Mouse (Mus musculus) gastrocnemius, adult 18-20 months (tissue): ENCODE measurements around the gene Zbtb22. TPM values are rescaled to one million over a fixed set of nuclear protein-coding genes. Genes with fewer than 3 reads are reported as not detected.
"Not testable (repeated sequence)": the region's sequence is repeated elsewhere in the genome, so short reads cannot be mapped to it uniquely, and the experiment has no call there.

ENCODE experiments used
- DNase-seq: peaks from one replicate; pipeline ENCODE4 v3.0.0; 2021; ENCODE audit warnings: low spot score
- total RNA-seq, 2 experiments: library from RNA; stranded (reverse); gene quantifications; 2 replicates each; pipeline ENCODE4 v1.2.3; 2021

The Zbtb22 gene
- total RNA-seq, 2 experiments from 2014 or later: 14.2 to 16.4 TPM

DNA sequence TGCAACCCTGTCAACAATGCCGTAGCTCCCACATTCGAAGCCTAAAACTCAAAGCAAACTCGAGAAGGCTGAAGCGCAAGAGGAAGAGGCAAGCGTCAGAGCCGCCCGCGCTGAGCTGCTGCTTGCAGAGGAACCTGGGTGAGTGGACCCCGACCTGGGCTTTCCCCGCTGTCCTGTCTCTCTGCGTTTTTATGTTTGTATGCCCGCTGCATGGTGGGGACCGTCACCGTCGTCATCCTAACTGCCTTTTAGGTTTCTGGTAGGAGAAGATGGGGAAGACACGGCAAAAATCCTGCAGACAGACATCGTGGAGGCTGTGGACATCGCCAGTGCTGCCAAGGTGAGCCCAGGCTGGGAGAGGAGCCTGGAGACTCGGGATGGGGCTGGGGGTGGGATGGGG lies 25.7 kb downstream of the Zbtb22 start:
- no peak for DNase-seq

DNA sequence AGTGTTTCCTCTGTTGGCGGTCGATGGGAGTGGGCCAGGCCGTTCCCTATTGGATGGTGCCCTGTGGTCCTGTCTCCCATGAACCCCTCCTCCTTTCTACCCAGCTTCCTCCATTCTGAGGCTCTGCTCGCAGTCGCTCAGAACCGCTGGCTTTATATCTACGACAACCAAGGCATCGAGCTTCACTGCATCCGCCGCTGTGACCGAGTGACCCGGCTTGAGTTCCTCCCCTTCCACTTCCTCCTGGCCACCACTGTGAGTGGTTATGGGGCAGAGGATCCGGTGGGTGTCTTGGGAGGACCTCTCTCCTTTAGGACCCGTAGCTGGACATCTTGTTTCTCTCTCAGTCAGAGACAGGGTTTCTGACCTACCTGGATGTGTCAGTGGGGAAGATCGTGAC lies 27.8 kb downstream of the Zbtb22 start:
- no peak for DNase-seq

DNA sequence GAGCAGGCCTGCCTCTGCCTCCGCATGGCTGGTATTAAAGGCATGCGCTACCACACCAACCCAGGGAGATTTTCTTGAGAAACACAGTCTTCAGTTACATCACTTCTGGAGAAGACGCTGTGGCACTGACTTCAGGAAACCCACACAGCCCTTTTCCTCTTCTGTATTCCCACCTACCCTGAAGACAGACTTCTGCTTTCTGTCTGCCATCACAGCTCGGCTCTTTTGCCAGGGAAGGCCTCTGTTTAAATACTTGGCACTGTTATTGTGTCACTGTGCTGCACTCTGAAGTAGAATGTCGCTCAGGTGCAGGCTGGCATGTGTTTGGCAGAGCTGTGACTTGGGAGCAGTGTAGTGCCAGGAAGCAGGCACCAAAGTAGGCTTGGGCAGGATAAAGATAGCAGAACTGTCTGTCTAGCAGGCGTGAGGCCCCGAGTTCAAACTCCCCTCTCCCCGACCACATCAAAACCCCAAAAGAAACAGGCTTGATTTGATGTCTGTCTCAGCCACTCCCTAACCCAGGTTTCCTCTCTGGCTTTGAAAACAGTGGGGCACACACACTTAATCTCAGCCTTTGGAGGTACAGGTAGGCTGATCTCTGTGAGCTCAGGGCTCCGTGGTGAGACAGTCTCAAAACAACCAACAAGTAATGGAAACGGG lies 31.9 kb downstream of the Zbtb22 start:
- DNase-seq: no peak

DNA sequence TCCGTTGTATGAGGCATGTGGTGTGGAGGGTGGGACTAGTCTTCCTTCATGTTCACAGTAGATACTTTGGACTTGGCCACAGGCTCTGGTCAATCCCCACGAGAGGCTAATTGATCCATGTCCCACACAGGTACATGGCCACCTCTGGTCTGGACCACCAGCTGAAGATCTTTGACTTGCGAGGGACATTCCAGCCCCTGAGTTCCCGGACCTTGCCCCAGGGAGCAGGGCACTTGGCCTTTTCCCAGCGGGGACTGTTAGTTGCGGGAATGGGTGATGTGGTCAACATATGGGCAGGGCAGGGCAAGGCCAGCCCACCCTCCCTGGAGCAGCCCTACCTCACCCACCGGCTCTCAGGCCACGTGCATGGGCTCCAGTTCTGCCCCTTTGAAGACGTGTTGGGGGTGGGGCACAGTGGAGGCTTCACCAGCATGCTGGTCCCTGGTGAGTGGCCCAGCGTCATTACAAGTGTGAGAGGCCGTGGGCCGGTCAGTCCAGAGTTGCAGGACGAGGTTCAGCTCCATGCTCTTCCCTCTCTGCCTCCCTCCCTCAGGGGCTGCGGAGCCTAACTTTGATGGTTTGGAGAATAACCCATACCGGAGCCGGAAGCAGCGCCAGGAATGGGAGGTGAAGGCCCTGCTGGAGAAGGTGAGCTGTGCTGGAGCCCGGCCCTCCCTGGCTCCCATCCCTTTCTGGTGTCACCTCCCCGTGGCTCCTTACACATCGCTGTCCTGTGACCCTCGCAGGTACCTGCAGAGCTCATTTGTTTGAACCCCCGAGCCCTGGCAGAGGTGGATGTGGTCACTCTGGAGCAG lies 32.6 kb downstream of the Zbtb22 start:
- no peak for DNase-seq

DNA sequence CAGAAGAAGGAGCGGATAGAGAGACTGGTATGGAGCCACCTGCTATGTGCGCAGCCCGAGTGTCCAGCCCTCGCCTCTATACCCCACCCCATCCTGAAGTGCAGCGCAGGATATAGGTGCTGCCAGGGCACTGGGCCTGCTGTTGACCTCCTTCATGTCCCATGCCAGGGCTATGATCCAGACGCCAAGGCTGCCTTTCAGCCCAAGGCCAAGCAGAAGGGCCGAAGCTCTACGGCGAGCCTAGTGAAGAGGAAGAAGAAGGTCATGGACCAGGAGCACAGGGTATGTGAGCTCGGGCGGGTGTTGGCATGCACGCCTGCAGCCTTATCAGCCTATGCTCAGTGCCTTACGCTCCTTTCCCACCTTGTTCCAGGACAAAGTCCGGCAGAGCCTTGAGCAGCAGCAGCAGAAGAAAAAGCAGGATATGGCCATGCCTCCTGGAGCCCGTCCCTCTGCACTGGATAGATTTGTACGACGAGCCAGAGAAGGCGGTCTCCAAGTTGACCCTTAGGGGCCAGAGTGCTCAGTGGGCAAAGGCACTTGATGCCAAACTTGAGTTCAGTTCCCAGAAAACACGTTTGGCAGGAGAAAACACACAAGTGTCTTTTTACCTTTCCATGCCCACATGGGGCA lies 33.3 kb downstream of the Zbtb22 start:
- DNase-seq: no peak

DNA sequence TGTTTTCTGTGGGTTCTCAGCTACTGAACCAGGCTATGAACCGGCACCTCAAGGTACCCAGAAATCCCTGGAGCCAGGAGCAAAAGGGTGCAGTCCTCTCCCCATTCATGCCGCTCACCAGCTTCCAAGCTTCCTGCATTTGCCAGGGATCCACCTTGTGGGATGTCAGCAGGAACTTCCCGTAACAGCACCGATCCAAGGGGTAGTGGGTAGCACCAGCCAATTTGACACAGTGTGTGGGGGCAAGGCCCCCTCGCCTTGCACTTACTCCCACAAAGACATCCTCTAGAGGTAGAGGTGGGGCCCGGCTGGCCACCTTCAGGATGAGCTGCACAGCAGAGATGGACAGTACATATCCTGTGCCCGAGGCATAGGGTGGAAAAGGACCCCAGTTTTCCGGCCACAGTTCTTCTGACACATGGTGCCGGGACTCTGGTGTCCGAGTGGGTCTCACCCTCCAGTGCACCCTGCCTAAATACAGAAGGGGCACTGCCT lies 34.5 kb downstream of the Zbtb22 start:
- no peak for DNase-seq

DNA sequence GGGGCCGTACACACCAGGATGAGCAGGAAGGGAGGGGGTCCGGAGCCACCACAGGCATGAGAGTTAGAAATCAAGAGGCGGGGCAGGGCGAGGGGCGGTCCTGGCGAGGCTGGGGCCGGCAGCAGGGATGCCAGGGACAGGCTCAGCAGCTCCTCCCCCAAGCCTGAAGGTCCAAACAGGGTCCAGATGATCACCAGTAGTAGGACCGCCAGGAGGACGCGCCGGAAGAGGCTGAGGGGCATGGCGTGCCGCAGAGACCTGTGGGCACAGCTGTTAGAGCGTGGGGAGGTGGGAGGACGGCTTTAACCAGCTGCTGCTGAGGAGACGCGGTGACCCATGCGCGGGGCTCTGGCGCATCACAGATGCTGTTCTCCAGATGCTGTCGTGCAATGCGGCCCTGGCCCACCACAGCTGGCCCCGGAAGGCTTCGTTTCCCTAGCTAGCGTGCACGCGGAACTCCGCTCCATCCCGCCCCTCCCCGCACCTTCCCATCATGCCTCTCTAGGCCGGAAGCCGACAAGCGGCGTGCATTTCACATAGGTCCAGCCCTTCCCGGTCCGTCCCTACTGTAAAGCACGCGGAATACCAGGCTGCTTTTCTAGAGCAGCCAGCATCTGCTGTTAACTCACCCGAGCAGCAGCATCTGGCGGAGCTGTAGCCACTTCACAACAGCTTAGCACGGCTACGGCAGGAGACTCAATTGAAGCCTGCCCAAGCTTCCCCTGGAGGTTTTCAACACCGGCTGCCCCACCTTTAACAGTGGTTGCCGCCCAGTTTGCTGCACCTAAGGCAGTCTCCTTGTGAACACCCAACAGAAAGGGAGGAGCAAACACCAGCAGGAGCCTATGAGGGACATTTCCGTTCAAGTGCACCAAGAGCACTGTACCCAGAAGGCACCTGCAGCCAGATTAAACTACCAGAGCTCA lies 35.6 kb downstream of the Zbtb22 start, which contains the start of gene B3galt4:
TSS of gene B3galt4 (minus strand) at position 468 of the 926 bp plus-strand sequence.
- peak; percentile 56 for DNase-seq

DNA sequence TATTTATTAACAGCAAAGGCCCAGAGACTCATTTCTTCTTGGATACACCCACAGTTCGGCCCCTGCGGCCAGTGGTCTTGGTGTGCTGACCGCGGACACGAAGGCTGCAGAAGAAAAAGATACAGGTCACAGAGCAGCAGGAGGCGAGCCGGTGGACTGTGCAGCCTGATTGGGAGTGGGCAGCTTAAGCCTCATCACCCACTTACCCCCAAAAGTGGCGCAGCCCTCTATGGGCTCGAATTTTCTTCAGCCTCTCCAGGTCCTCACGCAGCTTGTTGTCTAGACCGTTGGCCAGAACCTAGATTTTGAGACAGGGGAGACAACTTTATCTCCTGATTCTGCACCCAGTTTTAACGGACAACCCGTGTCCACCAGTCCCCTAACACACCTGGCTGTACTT lies 36.3 kb downstream of the Zbtb22 start:
- DNase-seq: not testable (repeated sequence)

DNA sequence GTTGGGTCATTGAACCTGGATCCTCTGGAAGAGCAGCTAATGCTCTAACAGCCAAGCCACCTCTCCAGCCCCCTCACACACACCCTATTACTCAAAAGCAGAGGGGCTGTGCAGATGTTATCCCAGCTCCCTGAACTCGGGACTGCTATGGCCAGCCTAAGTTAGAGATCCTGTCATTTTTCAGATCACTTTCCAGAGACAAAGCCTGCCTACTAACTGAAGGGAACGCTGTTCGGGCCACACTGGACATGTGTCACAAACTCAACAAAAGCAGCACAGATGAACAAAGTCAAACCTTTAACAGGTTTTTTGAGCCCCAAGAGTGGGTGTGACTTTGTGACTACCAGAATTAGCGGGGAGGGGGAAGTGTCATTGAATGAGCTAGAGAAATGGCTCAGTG lies 37.2 kb downstream of the Zbtb22 start:
- DNase-seq: no peak

DNA sequence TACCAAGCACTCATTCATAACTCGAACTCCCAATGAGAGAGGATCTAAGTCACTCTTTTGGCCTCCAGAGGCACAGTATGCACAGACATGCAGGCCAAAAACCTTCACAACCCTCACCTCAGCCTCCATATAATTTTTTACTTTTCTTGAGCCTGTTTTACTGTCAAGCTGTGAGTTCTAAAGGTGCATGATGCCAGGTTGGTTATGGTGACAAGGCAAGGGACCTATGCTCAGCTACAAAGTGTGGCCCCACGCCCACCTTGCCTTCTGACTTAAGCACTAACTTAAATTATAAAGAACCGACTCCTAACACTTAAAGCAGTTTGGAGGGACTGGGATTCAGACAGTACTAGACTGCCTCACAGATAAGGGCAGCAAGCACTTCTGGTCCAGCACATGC lies 37.6 kb downstream of the Zbtb22 start:
- DNase-seq: no peak

DNA sequence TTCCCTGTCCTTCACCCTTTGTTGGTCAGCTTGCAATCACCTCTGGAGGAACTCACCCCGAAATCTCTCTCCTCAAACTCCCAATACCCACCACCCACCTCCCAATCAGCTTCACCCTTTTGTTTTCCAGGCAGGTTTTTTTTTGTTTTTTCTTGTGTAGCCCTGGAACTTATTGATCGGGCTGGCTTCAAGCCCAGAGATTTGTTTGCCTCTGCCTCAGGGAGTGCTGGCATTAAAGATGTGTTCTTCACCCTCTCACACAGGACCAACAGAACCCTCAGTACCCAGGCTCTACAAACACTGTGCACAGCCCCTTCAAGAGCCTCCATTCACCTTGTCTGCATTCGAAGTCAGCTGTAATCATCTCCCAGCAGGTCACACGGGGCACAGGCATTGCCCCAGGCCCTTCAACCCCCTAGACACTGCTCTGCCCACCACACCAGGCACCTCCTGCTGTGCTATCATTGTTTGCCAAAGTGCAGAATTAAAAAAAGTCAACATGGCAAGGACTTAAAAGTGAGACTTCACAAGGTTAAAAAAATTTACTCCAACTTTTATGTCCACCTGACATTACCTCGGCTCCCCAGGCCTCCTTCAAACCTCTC lies 38.4 kb downstream of the Zbtb22 start:
- no peak for DNase-seq

DNA sequence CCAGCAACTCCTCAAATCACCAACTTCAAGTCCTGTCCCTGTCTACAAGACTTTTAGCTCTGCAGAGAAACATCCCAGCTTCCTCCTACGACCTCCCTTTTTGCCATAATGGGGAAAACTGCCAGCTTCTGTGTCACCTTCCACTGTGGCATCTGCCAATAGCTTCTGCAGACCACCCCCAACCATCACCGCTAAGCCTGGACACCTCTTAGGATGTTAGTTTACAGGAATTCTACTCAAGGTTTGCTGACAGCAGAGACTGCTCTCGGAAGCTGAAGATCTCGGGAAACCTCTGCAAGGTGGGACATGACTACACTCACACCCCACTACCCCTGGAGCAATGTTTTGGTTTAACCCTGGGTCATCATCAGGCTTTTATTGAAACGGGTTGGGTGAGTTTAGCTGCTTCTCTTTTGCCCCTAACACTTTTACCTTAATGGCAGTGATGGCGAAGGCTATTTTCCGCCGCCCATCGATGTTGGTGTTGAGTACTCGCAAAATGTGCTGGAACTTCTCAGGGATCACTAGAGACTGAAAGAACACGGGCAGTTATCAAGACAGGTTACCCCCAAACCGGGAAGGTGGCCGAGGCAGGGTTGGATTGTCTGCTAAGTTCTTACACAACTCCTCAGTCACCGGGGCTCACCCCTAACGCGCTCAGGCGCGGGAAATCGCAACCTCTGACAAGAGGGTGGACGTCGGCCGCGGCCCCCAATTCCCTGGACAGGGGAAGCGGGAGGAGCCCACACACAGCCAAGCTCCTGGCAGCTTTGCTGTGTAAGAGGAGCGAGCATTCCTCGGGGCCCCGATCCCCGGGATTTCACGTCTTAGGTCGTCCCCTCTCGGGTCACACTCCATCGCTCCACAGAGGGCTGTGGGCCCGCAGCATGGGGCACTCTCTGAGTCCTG lies 39.2 kb downstream of the Zbtb22 start:
- no peak for DNase-seq

DNA sequence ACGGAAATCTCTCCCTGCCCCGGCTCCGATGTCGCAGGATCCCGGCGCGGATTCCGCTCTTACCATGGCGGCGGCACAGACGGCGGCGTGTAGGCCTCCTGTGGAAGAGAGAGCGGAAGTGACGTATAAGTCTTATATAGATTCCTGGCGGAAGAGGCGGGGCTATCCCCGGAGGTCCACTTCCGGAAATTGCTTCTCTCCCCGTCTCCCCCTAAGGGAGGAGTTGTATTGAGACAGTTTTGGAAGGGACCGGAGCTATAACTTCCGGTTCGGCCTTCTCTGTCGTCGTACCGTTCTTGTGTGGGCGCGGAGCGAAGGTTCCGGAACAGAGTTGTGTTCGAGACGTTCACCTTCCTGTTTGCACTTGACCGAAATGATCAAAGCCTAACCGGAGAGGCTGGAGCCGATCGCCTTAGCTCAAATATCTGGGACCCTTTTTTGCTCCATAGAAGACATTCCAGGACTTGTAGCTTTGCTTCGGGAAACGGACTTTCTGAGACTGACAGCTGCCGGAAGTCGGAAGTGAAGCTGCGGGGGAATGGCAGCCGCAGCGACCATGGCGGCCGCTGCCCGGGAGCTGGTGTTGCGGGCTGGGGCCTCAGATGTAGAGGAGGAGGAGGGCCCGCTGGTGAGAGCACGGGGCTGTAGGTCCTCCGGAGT lies 40.0 kb downstream of the Zbtb22 start, which contains the start of the genes Vps52 and Rps18:
TSS of gene Vps52 (plus strand) at position 258 of the 660 bp plus-strand sequence.
TSS of gene Rps18 (minus strand) at position 447 of the 660 bp plus-strand sequence.
- DNase-seq: peak; percentile 98

DNA sequence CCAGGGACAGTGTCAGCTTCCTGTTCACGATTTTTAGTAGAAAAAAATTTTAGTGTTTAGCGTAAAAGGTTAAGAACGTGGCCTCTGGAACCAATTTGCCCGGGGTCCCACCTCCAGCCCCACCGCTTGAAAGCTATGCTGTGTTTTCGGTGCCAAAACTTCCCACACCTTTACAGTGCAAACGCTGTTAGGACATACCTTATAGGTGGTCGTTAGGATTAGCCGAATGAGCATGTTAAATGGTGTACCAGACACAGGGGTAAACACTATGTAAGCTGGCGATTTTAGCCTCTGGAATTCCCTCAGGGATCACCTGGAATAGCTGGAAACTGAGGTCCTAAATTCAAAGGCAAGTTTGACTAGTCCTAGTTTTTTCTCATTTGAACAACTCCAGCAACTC lies 40.6 kb downstream of the Zbtb22 start:
- no peak for DNase-seq

DNA sequence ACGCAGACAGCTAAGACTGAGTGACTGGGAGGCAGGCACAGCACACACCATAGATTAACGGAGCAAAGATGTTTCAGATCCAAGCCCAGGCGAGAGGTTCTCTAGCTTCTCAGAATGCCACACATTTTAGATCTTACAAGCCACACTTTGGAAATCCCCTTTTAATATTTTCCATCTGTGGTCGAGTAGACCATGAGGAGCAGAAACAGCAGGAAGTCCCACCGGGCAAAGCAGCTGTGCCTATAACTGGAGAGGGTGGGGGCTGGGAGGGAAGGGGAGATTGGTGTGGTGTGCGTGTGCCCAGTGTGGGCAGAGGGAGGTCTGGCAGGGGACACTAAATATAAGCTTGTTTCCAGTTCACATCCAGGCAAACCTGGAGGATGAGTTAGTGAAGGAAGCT lies 41.8 kb downstream of the Zbtb22 start:
- no peak for DNase-seq

DNA sequence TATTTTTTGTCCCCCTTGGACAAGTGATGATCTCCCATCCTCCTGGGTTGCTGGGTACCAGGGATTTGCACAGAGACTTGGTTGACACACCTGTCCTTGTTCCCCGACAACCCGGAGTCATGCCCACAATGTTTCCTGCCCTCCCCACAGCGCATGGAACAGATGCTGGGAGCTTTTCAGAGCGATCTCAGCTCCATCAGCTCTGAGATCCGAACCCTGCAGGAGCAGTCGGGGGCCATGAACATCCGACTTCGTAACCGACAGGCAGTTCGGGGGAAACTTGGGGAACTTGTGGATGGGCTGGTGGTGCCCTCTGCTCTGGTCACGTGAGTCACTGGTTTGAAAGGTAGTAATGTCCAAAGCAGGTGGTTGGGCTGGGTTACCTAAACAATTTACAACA lies 42.7 kb downstream of the Zbtb22 start:
- no peak for DNase-seq

DNA sequence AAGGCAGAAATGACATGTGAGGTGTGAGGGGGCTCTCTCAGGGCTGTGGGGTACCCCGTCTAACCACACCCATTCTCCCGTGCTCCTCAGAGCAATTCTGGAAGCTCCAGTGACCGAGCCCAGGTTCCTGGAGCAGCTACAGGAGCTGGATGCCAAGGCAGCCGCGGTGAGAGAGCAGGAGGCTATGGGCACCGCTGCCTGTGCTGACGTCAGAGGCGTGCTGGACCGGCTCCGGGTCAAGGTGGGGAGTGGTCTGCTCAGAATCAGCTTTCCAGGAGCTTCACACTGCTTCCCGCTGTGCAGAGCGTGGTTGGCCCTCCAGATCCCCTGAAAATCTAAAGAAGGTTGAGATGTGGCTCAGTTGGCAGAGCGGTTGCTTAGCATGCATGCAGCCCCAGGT lies 43.4 kb downstream of the Zbtb22 start:
- no peak for DNase-seq

DNA sequence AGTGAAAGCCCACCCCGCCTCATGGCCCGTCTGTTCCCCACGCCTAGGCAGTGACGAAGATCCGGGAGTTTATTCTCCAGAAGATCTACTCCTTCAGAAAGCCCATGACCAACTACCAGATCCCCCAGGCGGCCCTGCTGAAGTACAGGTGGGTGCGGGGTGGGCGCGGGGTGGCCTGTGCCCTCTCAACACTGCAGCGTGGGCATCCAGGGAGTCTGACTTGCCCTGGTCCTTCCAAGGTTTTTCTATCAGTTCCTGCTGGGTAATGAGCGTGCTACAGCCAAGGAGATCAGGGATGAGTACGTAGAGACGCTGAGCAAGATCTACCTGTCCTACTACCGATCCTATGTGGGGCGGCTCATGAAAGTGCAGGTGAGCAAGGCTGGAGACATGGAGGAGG lies 44.2 kb downstream of the Zbtb22 start:
- DNase-seq: no peak

DNA sequence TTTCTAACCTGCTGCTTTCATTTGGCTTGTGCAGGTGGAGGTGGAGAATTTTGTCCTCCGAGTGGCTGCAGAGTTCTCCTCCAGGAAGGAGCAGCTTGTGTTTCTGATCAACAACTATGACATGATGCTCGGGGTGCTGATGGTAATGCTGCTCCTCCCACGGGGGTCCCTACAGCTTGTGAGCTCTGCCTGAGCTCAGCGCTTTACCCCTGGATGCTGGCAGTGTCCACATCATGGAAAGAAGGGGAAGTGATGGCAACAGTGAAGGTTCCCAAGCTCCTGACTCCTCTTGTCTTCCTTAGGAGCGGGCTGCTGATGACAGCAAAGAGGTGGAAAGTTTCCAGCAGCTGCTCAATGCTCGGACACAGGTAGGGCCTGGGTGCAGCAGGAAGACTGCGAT lies 47.2 kb downstream of the Zbtb22 start:
- no peak for DNase-seq
